In genomic region chr16:28846123-28846522, GRCm38 (mm10) we compare ENCODE assay signal across 19 mouse cellular contexts.
DNase-seq lines count a peak whose midpoint lies in the region; ATAC-seq and TF ChIP-seq lines count a peak whose summit lies in the region.
"Had no signal": no experiment of that assay in that cellular context is flagged by ENCODE, and none has a peak within 500 bp of the region (broad histone marks: within the 10 kb centered on the region; RNA-seq: fewer than 3 reads in every experiment).

No protein-coding gene starts in this region.

- TF ChIP-seq EP300 in liver, postnatal 0 days (IDR thresholded peaks at IDR 0.05; ENCODE audit: low read depth), result no peak

- peak; percentile 41 for DNase-seq in kidney, adult 18-20 months
- peak; percentile 66 for DNase-seq in liver, adult 2 months (ENCODE audit: extremely low read depth, low read depth, low spot score)
- DNase-seq in liver, postnatal 0 days, result no peak
- peak; percentile 60 to 73 for DNase-seq in kidney, postnatal 36 days
- no peak for DNase-seq in thymus, postnatal 4 days
- no peak for DNase-seq in left cerebral cortex, postnatal 36 days (ENCODE audit: low spot score in 2 of 2)
- DNase-seq: adrenal gland, postnatal 14 days; cerebellum, adult 18-20 months; cerebellum, adult 9-11 months; cerebellum, postnatal 36 days; gastrocnemius, postnatal 14 days; heart, adult 2 months; heart, postnatal 14 days had no signal

- no peaks in the 10 kb centered on the region for H3K27me3 ChIP-seq in kidney, embryonic 14.5 days (ENCODE audit: control insufficient read depth, insufficient read depth, low read length)
- H3K27me3 ChIP-seq in liver, adult 2 months (ENCODE audit: control insufficient read depth, insufficient read depth, low read length), result no peaks in the 10 kb centered on the region
- no peaks in the 10 kb centered on the region for H3K27me3 ChIP-seq in liver, postnatal 0 days (ENCODE audit: insufficient read depth, low read length)
- H3K27me3 ChIP-seq: embryonic facial prominence, embryonic 13.5 days; heart, embryonic 15.5 days had no signal

- peaks cover 12% of the 10 kb centered on the region; the same call in 1 of the 2 replicates for H3K4me1 ChIP-seq in kidney, embryonic 14.5 days (ENCODE audit: control insufficient read depth, insufficient read depth, low read length)
- H3K4me1 ChIP-seq in liver, adult 2 months (ENCODE audit: control insufficient read depth, insufficient read depth, low read length), result no peaks in the 10 kb centered on the region
- no peaks in the 10 kb centered on the region for H3K4me1 ChIP-seq in liver, postnatal 0 days (ENCODE audit: insufficient read depth)

- no peak overlapping the region for H3K4me2 ChIP-seq in kidney, embryonic 14.5 days (replicated peaks; ENCODE audit: low read depth, low read length)
- no peak overlapping the region for H3K4me2 ChIP-seq in liver, postnatal 0 days (ENCODE audit: low read depth, low read length)
- H3K4me2 ChIP-seq: embryonic facial prominence, embryonic 13.5 days; forebrain, embryonic 12.5 days; heart, embryonic 11.5 days; heart, embryonic 15.5 days had no signal

- H3K79me2 ChIP-seq in liver, adult 2 months (ENCODE audit: control insufficient read depth, insufficient read depth, low read length), result no peaks in the 10 kb centered on the region; the same call in 1 of the 2 replicates

- no peak for TF ChIP-seq POLR2A in liver, adult 2 months (IDR thresholded peaks at IDR 0.05; ENCODE audit: extremely low read depth, insufficient read depth, low read length)

- H3K36me3 ChIP-seq in kidney, embryonic 14.5 days (ENCODE audit: control insufficient read depth, insufficient read depth, low read length), result no peaks in the 10 kb centered on the region
- no peaks in the 10 kb centered on the region for H3K36me3 ChIP-seq in liver, adult 2 months (ENCODE audit: control insufficient read depth, insufficient read depth, low read length)
- H3K36me3 ChIP-seq in liver, postnatal 0 days (replicated peaks; ENCODE audit: insufficient read depth, low read length), result no peaks in the 10 kb centered on the region
- H3K36me3 ChIP-seq: embryonic facial prominence, embryonic 13.5 days; forebrain, embryonic 12.5 days; heart, embryonic 15.5 days had no signal

- WGBS in kidney, embryonic 14.5 days, result 85% methylated on average over 11 of the region's 11 CpGs
- WGBS in liver, adult 2 months, result 70% methylated on average over 11 of the region's 11 CpGs
- WGBS in liver, postnatal 0 days (ENCODE audit: insufficient replicate concordance), result 73% methylated on average over 11 of the region's 11 CpGs

- no peak overlapping the region for H3K4me3 ChIP-seq in kidney, embryonic 14.5 days (ENCODE audit: low read length)
- H3K4me3 ChIP-seq in liver, adult 2 months (ENCODE audit: insufficient read depth, low read depth, low read length), result no peak overlapping the region
- no peak overlapping the region for H3K4me3 ChIP-seq in liver, postnatal 0 days (ENCODE audit: low read depth, low read length)
- H3K4me3 ChIP-seq: embryonic facial prominence, embryonic 13.5 days; forebrain, embryonic 12.5 days; heart, adult 2 months; heart, embryonic 15.5 days had no signal

- no peak for ATAC-seq in kidney, embryonic 14.5 days (ENCODE audit: low FRiP score, low TSS enrichment)
- ATAC-seq in liver, postnatal 0 days, result no peak
- ATAC-seq: forebrain, embryonic 16.5 days had no signal

- H3K9me3 ChIP-seq in kidney, embryonic 14.5 days (ENCODE audit: control insufficient read depth, low read length), result no peaks in the 10 kb centered on the region
- peaks cover 6% of the 10 kb centered on the region; the same call in 1 of the 2 replicates for H3K9me3 ChIP-seq in liver, postnatal 0 days (ENCODE audit: low read length)
- H3K9me3 ChIP-seq: embryonic facial prominence, embryonic 13.5 days; heart, embryonic 15.5 days had no signal

- intact Hi-C loops in left cerebral cortex, postnatal 36 days (cut with DNase I), result loop anchor here (10.0 kb wide), 1 partner anchor 589 kb away; no protein-coding TSS in a partner anchor

- H3K9ac ChIP-seq in kidney, embryonic 14.5 days (ENCODE audit: low read depth, low read length), result no peak overlapping the region
- no peak overlapping the region for H3K9ac ChIP-seq in liver, adult 2 months (ENCODE audit: low read depth, low read length)
- no peak overlapping the region for H3K9ac ChIP-seq in liver, postnatal 0 days (replicated peaks)
- H3K9ac ChIP-seq: embryonic facial prominence, embryonic 13.5 days; forebrain, embryonic 12.5 days; heart, embryonic 15.5 days had no signal

- no peak overlapping the region for H3K27ac ChIP-seq in kidney, embryonic 14.5 days (ENCODE audit: low read depth, low read length)
- no peak overlapping the region for H3K27ac ChIP-seq in liver, adult 2 months (replicated peaks; ENCODE audit: insufficient read depth, low read depth, low read length)
- H3K27ac ChIP-seq in liver, postnatal 0 days (ENCODE audit: low read depth), result no peak overlapping the region
- H3K27ac ChIP-seq: embryonic facial prominence, embryonic 13.5 days; forebrain, embryonic 12.5 days; heart, adult 2 months; heart, embryonic 15.5 days had no signal

- TF ChIP-seq CTCF in liver, adult 2 months (IDR thresholded peaks at IDR 0.05; ENCODE audit: low read depth, low read length), result no peak
- no peak for TF ChIP-seq CTCF in liver, postnatal 0 days (IDR thresholded peaks at IDR 0.05; ENCODE audit: low read depth)

Comparison
In these comparisons a context has a peak if more than half of its experiments do, and no peak if none do; other contexts are left out.
1. DNase-seq: peak in kidney, adult 18-20 months (single experiment), liver, adult 2 months (single experiment) and kidney, postnatal 36 days (2 of 2); none in liver, postnatal 0 days (single experiment), thymus, postnatal 4 days (single experiment) and left cerebral cortex, postnatal 36 days (0 of 2).